ENCODE assay signal across 11 mouse cellular contexts in genomic region chr15:81804172-81804571, GRCm38 (mm10). TPM values are rescaled to one million over a fixed set of nuclear protein-coding genes. Genes with fewer than 3 reads are reported as not detected.
DNase-seq lines count a peak whose midpoint lies in the region; ATAC-seq and TF ChIP-seq lines count a peak whose summit lies in the region.
"Had no signal": no experiment of that assay in that cellular context is flagged by ENCODE, and none has a peak within 500 bp of the region (broad histone marks: within the 10 kb centered on the region; RNA-seq: fewer than 3 reads in every experiment).

No protein-coding gene starts in this region.

- ATAC-seq in heart, embryonic 13.5 days (ENCODE audit: extremely low read depth, insufficient number of reproducible peaks, low FRiP score, low TSS enrichment) = no peak
- ATAC-seq in embryonic facial prominence, embryonic 15.5 days (ENCODE audit: insufficient number of reproducible peaks, low FRiP score, low TSS enrichment, low read depth) = no peak
- ATAC-seq: forebrain, embryonic 13.5 days had no signal

- no peak for DNase-seq in heart, adult 18-20 months
- no peak for DNase-seq in liver, adult 2 months (ENCODE audit: extremely low read depth, low read depth, low spot score)
- no peak for DNase-seq in liver
- DNase-seq in urinary bladder, postnatal 10 days (ENCODE audit: low spot score) = no peak
- no peak for DNase-seq in thymus, adult 2 months
- DNase-seq: cerebellum, adult 11-12 months; kidney, adult 11 months had no signal

- no peak for TF ChIP-seq POLR2A in liver, adult 2 months (IDR thresholded peaks at IDR 0.05; ENCODE audit: extremely low read depth, insufficient read depth, low read length)
- TF ChIP-seq POLR2A in cortical plate, adult 2 months (IDR thresholded peaks at IDR 0.05; ENCODE audit: extremely low read depth, insufficient read depth, low read length) = no peak
- TF ChIP-seq POLR2A in thymus, adult 2 months (IDR thresholded peaks at IDR 0.05; ENCODE audit: control insufficient read depth, extremely low read depth, insufficient read depth, low read length, poor library complexity) = no peak

- peak overlapping the region; percentile 80 for H3K4me2 ChIP-seq in heart, embryonic 13.5 days
- peak overlapping the region; percentile 71 for H3K4me2 ChIP-seq in embryonic facial prominence, embryonic 15.5 days (replicated peaks)

- WGBS in heart, embryonic 13.5 days = 70% methylated on average over 1 of the region's 1 CpGs
- 93% methylated on average over 1 of the region's 1 CpGs for WGBS in liver, adult 2 months
- WGBS in embryonic facial prominence, embryonic 15.5 days = 44% methylated on average over 1 of the region's 1 CpGs
- WGBS in thymus, adult 2 months = 88% methylated on average over 1 of the region's 1 CpGs

- H3K4me3 ChIP-seq in heart, embryonic 13.5 days = no peak overlapping the region
- no peak overlapping the region for H3K4me3 ChIP-seq in liver, adult 2 months (ENCODE audit: insufficient read depth, low read depth, low read length)
- H3K4me3 ChIP-seq in cortical plate, adult 2 months (ENCODE audit: insufficient read depth, low read length) = peak overlapping the region; percentile 61
- H3K4me3 ChIP-seq in embryonic facial prominence, embryonic 15.5 days (replicated peaks) = no peak overlapping the region
- H3K4me3 ChIP-seq in thymus, adult 2 months (ENCODE audit: control insufficient read depth, insufficient read depth, low read length) = no peak overlapping the region
- H3K4me3 ChIP-seq: forebrain, embryonic 13.5 days had no signal

- no peak overlapping the region for H3K27ac ChIP-seq in heart, embryonic 13.5 days (replicated peaks)
- H3K27ac ChIP-seq in liver, adult 2 months (replicated peaks; ENCODE audit: insufficient read depth, low read depth, low read length) = peak overlapping the region; percentile 94
- peak overlapping the region; percentile 48; the same call in 1 of the 2 replicates for H3K27ac ChIP-seq in cortical plate, adult 2 months (ENCODE audit: insufficient read depth, low read length)
- peak overlapping the region; percentile 84; the same call in 1 of the 2 replicates for H3K27ac ChIP-seq in embryonic facial prominence, embryonic 15.5 days (replicated peaks)
- no peak overlapping the region for H3K27ac ChIP-seq in thymus, adult 2 months (ENCODE audit: control insufficient read depth, insufficient read depth, low read length)
- H3K27ac ChIP-seq: forebrain, embryonic 13.5 days had no signal

- peaks cover 63% of the 10 kb centered on the region for H3K4me1 ChIP-seq in heart, embryonic 13.5 days
- peaks cover 52% of the 10 kb centered on the region for H3K4me1 ChIP-seq in liver, adult 2 months (ENCODE audit: control insufficient read depth, insufficient read depth, low read length)
- H3K4me1 ChIP-seq in cortical plate, adult 2 months (ENCODE audit: control insufficient read depth, insufficient read depth, low read length) = peaks cover 18% of the 10 kb centered on the region
- peaks cover 53% of the 10 kb centered on the region for H3K4me1 ChIP-seq in embryonic facial prominence, embryonic 15.5 days
- H3K4me1 ChIP-seq in thymus, adult 2 months (replicated peaks; ENCODE audit: control insufficient read depth, insufficient read depth, low read length) = peaks cover 12% of the 10 kb centered on the region

- H3K36me3 ChIP-seq in heart, embryonic 13.5 days = no peaks in the 10 kb centered on the region
- H3K36me3 ChIP-seq in liver, adult 2 months (ENCODE audit: control insufficient read depth, insufficient read depth, low read length) = peaks cover 6% of the 10 kb centered on the region; the same call in 1 of the 2 replicates
- H3K36me3 ChIP-seq in embryonic facial prominence, embryonic 15.5 days = no peaks in the 10 kb centered on the region
- H3K36me3 ChIP-seq in thymus, adult 2 months (ENCODE audit: control insufficient read depth, insufficient read depth, low read length) = no peaks in the 10 kb centered on the region

- no peak overlapping the region; the same call in 1 of the 2 replicates for H3K9ac ChIP-seq in heart, embryonic 13.5 days
- H3K9ac ChIP-seq in liver, adult 2 months (ENCODE audit: low read depth, low read length) = peak overlapping the region; percentile 10; the same call in 1 of the 2 replicates
- H3K9ac ChIP-seq in embryonic facial prominence, embryonic 15.5 days = no peak overlapping the region

- no peaks in the 10 kb centered on the region for H3K27me3 ChIP-seq in heart, embryonic 13.5 days (replicated peaks)
- no peaks in the 10 kb centered on the region for H3K27me3 ChIP-seq in liver, adult 2 months (ENCODE audit: control insufficient read depth, insufficient read depth, low read length)
- no peaks in the 10 kb centered on the region for H3K27me3 ChIP-seq in embryonic facial prominence, embryonic 15.5 days
- H3K27me3 ChIP-seq in thymus, adult 2 months (ENCODE audit: control insufficient read depth, insufficient read depth, low read length) = no peaks in the 10 kb centered on the region
- H3K27me3 ChIP-seq: forebrain, embryonic 13.5 days had no signal

- TF ChIP-seq CTCF in liver, adult 2 months (IDR thresholded peaks at IDR 0.05; ENCODE audit: low read depth, low read length) = no peak
- no peak for TF ChIP-seq CTCF in cortical plate, adult 2 months (IDR thresholded peaks at IDR 0.05; ENCODE audit: extremely low read depth, insufficient read depth, low read length)
- no peak for TF ChIP-seq CTCF in thymus, adult 2 months (IDR thresholded peaks at IDR 0.05; ENCODE audit: borderline replicate concordance, control insufficient read depth, extremely low read depth, insufficient read depth, low read length, poor library complexity)

- H3K9me3 ChIP-seq in heart, embryonic 13.5 days = no peaks in the 10 kb centered on the region
- no peaks in the 10 kb centered on the region for H3K9me3 ChIP-seq in embryonic facial prominence, embryonic 15.5 days (replicated peaks)
- H3K9me3 ChIP-seq: forebrain, embryonic 13.5 days had no signal

- H3K79me2 ChIP-seq in liver, adult 2 months (ENCODE audit: control insufficient read depth, insufficient read depth, low read length) = peaks cover 13% of the 10 kb centered on the region; the same call in 1 of the 2 replicates

RNA-seq across cellular contexts. Expression of gene Tef, which starts 2.0 kb away (rescaled TPM):
- polyA plus RNA-seq in heart, embryonic 13.5 days (2015; fragmentation: Nextera tagmentation; extraction: Ambion mirVana) = 22.0 and 22.2 TPM in 2 replicates
- total RNA-seq in heart, adult 18-20 months (2021) = 10 to 100 TPM; 67.5 to 73.0 TPM
- total RNA-seq in liver, adult 2 months (2014; rRNA removed) = 156 and 163 TPM in 2 replicates
- polyA plus RNA-seq in liver, adult 2 months (2012; rRNA removed) = 34.6 and 35.0 TPM in 2 replicates
- polyA plus RNA-seq in cortical plate, adult 2 months (2012; rRNA removed) = 318 and 326 TPM in 2 replicates
- 31.1 and 32.3 TPM in 2 replicates for polyA plus RNA-seq in embryonic facial prominence, embryonic 15.5 days (2015; fragmentation: Nextera tagmentation; extraction: Ambion mirVana)
- 29.3 and 34.6 TPM in 2 replicates for polyA plus RNA-seq in thymus, adult 2 months (2012; rRNA removed)

RNA-seq across cellular contexts. Expression of gene Tob2, which starts 54.4 kb away (rescaled TPM):
- 11.8 and 13.8 TPM in 2 replicates for polyA plus RNA-seq in heart, embryonic 13.5 days (2015; fragmentation: Nextera tagmentation; extraction: Ambion mirVana)
- total RNA-seq in heart, adult 18-20 months (2021) = 100 to 1,000 TPM; 103 to 127 TPM
- 15.8 and 25.6 TPM in 2 replicates for total RNA-seq in liver, adult 2 months (2014; rRNA removed)
- polyA plus RNA-seq in liver, adult 2 months (2012; rRNA removed) = 20.9 and 21.6 TPM in 2 replicates
- 19.9 and 21.0 TPM in 2 replicates for polyA plus RNA-seq in cortical plate, adult 2 months (2012; rRNA removed)
- 31.4 and 33.8 TPM in 2 replicates for polyA plus RNA-seq in embryonic facial prominence, embryonic 15.5 days (2015; fragmentation: Nextera tagmentation; extraction: Ambion mirVana)
- 64.6 and 76.1 TPM in 2 replicates for polyA plus RNA-seq in thymus, adult 2 months (2012; rRNA removed)

RNA-seq across cellular contexts. Expression of gene Rangap1, which starts 58.8 kb away (rescaled TPM):
- 90.4 and 92.7 TPM in 2 replicates for polyA plus RNA-seq in heart, embryonic 13.5 days (2015; fragmentation: Nextera tagmentation; extraction: Ambion mirVana)
- total RNA-seq in heart, adult 18-20 months (2021) = 10 to 100 TPM; 29.4 to 30.4 TPM
- total RNA-seq in liver, adult 2 months (2014; rRNA removed) = 32.8 and 33.1 TPM in 2 replicates
- polyA plus RNA-seq in liver, adult 2 months (2012; rRNA removed) = 21.6 and 24.8 TPM in 2 replicates
- polyA plus RNA-seq in cortical plate, adult 2 months (2012; rRNA removed) = 151 and 154 TPM in 2 replicates
- 98.3 and 102 TPM in 2 replicates for polyA plus RNA-seq in embryonic facial prominence, embryonic 15.5 days (2015; fragmentation: Nextera tagmentation; extraction: Ambion mirVana)
- 73.9 and 82.0 TPM in 2 replicates for polyA plus RNA-seq in thymus, adult 2 months (2012; rRNA removed)

RNA-seq across cellular contexts. Expression of gene Zc3h7b, which starts 59.3 kb away (rescaled TPM):
- 19.5 and 21.4 TPM in 2 replicates for polyA plus RNA-seq in heart, embryonic 13.5 days (2015; fragmentation: Nextera tagmentation; extraction: Ambion mirVana)
- 10 to 100 TPM; 57.2 to 68.1 TPM for total RNA-seq in heart, adult 18-20 months (2021)
- 7.4 TPM in 2 replicates for total RNA-seq in liver, adult 2 months (2014; rRNA removed)
- polyA plus RNA-seq in liver, adult 2 months (2012; rRNA removed) = 11.9 and 13.1 TPM in 2 replicates
- polyA plus RNA-seq in cortical plate, adult 2 months (2012; rRNA removed) = 89.7 and 93.8 TPM in 2 replicates
- polyA plus RNA-seq in embryonic facial prominence, embryonic 15.5 days (2015; fragmentation: Nextera tagmentation; extraction: Ambion mirVana) = 29.5 and 31.2 TPM in 2 replicates
- polyA plus RNA-seq in thymus, adult 2 months (2012; rRNA removed) = 42.3 and 49.5 TPM in 2 replicates

Comparison
In these comparisons a context has a peak if more than half of its experiments do, and no peak if none do; other contexts are left out.
1. H3K27ac ChIP-seq: peak in liver, adult 2 months (single experiment), cortical plate, adult 2 months (single experiment) and embryonic facial prominence, embryonic 15.5 days (single experiment); none in heart, embryonic 13.5 days (single experiment) and thymus, adult 2 months (single experiment).